Mouse (Mus musculus) stomach, embryonic 15.5 days (tissue): Measurements from ENCODE around the gene Eif1. TPM values are rescaled to one million over a fixed set of nuclear protein-coding genes. Genes with fewer than 3 reads are reported as not detected.
A peak's percentile ranks its signal among the peaks of the same experiment; 100 is the strongest.
"Not testable (repeated sequence)": the region's sequence is repeated elsewhere in the genome, so short reads cannot be mapped to it uniquely, and the experiment has no call there.

ENCODE experiments used
- ATAC-seq: fragments of 200-750 bp; cut with Nextera tagmentation; 2 replicates; pipeline ENCODE4 v1.8.0; 2017; ENCODE audit warnings: low read depth, moderate number of reproducible peaks, moderate TSS enrichment; ENCODE audit not compliant: insufficient read depth, low FRiP score
- H3K27ac ChIP-seq: fragments of 300-500 bp; sonication (generic); 2 replicates; pipeline ENCODE4 v1.5.1; 2015; ENCODE audit warnings: mild to moderate bottlenecking, inconsistent platforms
- H3K27me3 ChIP-seq: fragments of 300-500 bp; sonication (generic); replicated peaks from 2 replicates; pipeline ENCODE4 v1.6.1; 2015; ENCODE audit warnings: inconsistent platforms
- H3K36me3 ChIP-seq: fragments of 300-500 bp; sonication (generic); 2 replicates; pipeline ENCODE4 v1.6.1; 2015; ENCODE audit warnings: inconsistent platforms
- H3K4me1 ChIP-seq: fragments of 300-500 bp; sonication (generic); 2 replicates; pipeline ENCODE4 v1.6.1; 2015; ENCODE audit warnings: inconsistent platforms
- H3K4me2 ChIP-seq: fragments of 300-500 bp; sonication (generic); 2 replicates; pipeline ENCODE4 v1.6.1; 2015; ENCODE audit warnings: mild to moderate bottlenecking, inconsistent platforms
- H3K4me3 ChIP-seq: fragments of 300-500 bp; sonication (generic); replicated peaks from 2 replicates; pipeline ENCODE4 v1.5.1; 2015; ENCODE audit warnings: inconsistent platforms
- H3K9ac ChIP-seq: fragments of 300-500 bp; sonication (generic); 2 replicates; pipeline ENCODE4 v1.6.1; 2015; ENCODE audit warnings: inconsistent platforms
- H3K9me3 ChIP-seq: fragments of 300-500 bp; sonication (generic); 2 replicates; pipeline ENCODE4 v1.6.1; 2016; ENCODE audit warnings: inconsistent platforms
- WGBS: fragments of 180-500 bp; shearing (Covaris S2); methylation state at CpG from one replicate; pipeline ENCODE4 v1.1.7; 2015; 5-methylcytosine and 5-hydroxymethylcytosine counted together
- polyA plus RNA-seq: library from polyadenylated mRNA; unstranded; fragments of >200 nt; fragmentation: Nextera tagmentation; extraction: Ambion mirVana; gene quantifications from 2 replicates; pipeline ENCODE4 v1.2.1, GENCODE M21; 2015

Eif1 gene
- polyA plus RNA-seq, 1 experiment from 2014 or later: 1,651 TPM

DNA sequence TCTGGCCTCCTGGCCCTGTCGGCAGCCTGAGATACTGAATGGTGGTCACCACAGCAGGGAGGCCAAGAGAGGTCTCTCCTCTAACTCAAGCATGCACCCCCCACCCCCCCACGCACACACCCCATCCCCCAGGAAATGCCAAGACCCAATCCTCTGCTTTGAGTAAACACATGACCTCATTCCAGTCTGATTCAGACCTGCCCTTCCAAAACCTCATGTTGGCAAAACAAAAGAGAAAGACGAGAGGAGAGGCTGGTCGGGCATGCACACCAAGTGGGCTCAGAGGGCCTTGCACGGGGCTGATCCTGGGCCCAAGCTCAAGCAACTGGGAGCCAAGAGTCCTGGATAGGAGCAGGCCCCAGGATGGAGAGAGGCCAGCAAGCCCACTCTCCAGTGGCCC is 29.4 kb upstream of the Eif1 start:
- Histone ChIP-seq H3K27me3 (no peaks in the 10 kb centered on the region), H3K9me3 (no peaks in the 10 kb centered on the region), H3K9ac (no peak overlapping the region), H3K36me3 (no peaks in the 10 kb centered on the region), H3K4me3 (no peak overlapping the region), H3K27ac (peak overlapping the region; percentile 93), H3K4me1 (peaks cover 30% of the 10 kb centered on the region), H3K4me2 (no peak overlapping the region)
- 29% methylated on average over 5 of the region's 5 CpGs for WGBS
- no peak for ATAC-seq

DNA sequence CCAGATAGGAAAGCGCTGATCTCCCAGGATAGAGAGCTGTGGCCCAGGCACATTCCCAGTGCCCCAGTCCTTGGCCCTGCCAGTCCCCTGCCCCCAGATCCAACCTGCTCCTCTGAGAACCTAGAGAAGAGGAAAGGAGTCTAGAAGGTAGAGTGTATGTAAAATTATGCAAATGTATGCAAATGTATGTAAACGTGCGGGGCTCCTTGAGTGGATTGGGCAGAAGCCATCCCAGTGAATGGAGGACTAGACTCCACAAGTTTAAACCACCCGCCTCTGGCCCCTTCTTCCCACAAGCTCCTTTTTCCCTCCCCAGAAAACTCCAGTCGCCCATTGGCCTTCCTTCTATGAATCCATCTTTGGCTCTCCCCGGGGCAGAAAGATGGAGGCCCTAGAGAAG is 26.8 kb upstream of the Eif1 start:
- Histone ChIP-seq H3K4me2 (no peak overlapping the region), H3K36me3 (no peaks in the 10 kb centered on the region), H3K9ac (no peak overlapping the region), H3K4me1 (peaks cover 21% of the 10 kb centered on the region), H3K4me3 (no peak overlapping the region), H3K27me3 (no peaks in the 10 kb centered on the region), H3K9me3 (no peaks in the 10 kb centered on the region), H3K27ac (no peak overlapping the region)
- 65% methylated on average over 6 of the region's 6 CpGs for WGBS
- no peak for ATAC-seq

DNA sequence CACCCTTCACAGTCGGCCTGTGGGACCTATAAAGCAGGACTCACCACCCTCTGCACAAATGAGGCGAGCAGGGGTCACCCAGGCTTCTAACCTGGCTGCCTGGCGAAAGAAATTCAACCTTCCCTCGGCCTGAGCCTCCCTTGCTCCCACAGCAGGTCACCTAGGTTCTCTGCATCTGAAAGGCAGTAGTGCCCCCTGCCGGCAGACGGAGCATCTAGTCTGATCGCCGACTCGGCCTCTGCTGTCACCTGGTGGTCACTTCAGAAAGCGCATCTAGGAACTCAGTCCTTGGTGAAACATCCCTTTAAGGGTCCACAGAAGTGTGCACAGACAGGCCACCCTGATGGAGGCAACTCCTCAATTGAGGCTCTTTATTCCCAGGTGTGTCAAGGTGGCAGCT is 24.4 kb upstream of the Eif1 start:
- H3K27me3 ChIP-seq: no peaks in the 10 kb centered on the region
- H3K9ac ChIP-seq: no peak overlapping the region
- H3K9me3 ChIP-seq: no peaks in the 10 kb centered on the region
- H3K4me1 ChIP-seq: peaks cover 11% of the 10 kb centered on the region
- no peaks in the 10 kb centered on the region for H3K36me3 ChIP-seq
- no peak overlapping the region for H3K27ac ChIP-seq
- no peak overlapping the region for H3K4me3 ChIP-seq
- 0 out of 2 replicates have a peak, but pooled peaks have one; percentile 33 for ATAC-seq
- 4% methylated on average over 10 of the region's 10 CpGs for WGBS
- no peak overlapping the region for H3K4me2 ChIP-seq

DNA sequence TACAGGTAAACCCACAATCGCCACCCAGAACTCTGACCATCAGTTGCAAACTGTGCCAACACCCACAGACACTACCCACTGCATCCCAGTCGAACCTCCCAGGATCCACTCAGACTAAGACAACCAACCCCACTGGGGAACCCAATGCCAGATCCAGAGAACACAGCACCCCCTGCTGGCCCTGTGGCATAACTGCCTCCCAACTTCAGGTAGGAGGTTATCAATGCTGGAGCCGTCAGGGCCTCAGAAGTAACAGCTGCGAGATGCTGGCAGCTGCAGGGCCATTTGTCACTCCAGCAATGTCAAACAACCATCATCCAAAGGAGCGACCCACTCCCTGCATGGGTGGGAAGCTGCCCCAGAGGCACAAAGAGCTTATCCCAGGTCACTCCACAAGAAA is 21.9 kb upstream of the Eif1 start:
- no peak overlapping the region; the same call in 1 of the 2 replicates for H3K9ac ChIP-seq
- H3K27ac ChIP-seq: no peak overlapping the region
- no peaks in the 10 kb centered on the region for H3K36me3 ChIP-seq
- H3K4me2 ChIP-seq: peak overlapping the region; percentile 47
- no peaks in the 10 kb centered on the region for H3K27me3 ChIP-seq
- H3K4me1 ChIP-seq: peaks cover 6% of the 10 kb centered on the region; the same call in 1 of the 2 replicates
- 24% methylated on average over 5 of the region's 5 CpGs for WGBS
- ATAC-seq: no peak
- H3K4me3 ChIP-seq: 0 out of 2 replicates have a peak overlapping the region, but pooled peaks have one; percentile 4
- H3K9me3 ChIP-seq: no peaks in the 10 kb centered on the region

DNA sequence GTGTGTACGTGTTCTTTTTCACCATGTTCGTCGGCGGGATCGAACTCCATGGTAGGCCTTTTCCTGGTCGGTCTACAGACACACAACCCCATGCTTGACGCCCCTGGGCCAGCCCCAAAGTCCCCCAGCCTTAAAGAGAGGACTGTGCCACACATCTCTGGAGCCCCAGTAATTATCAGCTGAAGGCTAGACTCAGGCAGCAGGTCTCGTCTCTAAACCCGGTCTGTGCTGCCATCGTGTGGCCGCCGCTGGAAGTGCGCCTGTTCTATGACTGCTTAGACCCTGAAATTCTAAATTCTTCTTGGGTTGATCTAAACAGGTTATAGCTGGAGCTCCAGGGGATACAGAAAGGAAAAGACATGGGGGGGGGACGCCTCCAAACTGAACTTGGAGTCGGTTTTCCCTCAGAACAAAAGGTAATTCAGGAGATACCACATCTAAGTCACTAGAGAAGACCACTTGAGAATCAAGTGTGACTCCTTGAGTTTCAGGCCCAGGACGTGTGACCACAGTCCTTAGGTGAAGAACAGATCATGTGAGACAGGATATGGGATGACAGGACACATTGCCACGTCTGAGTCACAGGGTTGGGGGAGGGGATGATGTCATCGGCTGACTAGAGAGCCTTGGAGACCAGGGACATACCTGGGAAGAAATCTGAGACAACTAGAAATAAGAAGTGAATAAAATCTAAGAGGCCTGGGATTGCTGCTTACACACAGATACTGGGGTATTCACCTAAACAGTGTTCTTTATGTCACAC is 21.2 kb upstream of the Eif1 start:
- no peak overlapping the region; the same call in 1 of the 2 replicates for H3K9ac ChIP-seq

DNA sequence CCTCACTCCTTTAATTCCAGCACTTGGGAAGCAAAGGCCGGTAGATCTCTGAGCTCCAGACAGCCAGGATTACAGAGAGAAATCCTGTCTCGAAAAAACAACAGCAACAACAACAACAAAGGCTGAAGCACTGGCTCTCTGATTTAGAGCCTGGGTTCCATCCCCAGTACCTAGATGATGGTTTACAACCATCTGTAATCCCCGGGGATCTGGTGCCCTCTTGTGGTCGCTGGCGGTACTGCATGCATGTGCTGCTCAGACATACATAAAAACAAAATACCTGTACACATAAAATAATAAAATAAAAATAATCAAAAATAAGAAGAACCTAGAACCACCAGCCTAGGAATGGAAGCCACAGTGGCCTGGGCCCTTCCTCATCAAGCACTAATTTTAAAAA is 19.4 kb upstream of the Eif1 start:
- WGBS: 8% methylated on average over 5 of the region's 5 CpGs
- Histone ChIP-seq H3K27me3 (no peaks in the 10 kb centered on the region), H3K9ac (no peak overlapping the region), H3K36me3 (no peaks in the 10 kb centered on the region), H3K4me3 (no peak overlapping the region), H3K27ac (no peak overlapping the region), H3K4me2 (no peak overlapping the region), H3K9me3 (no peaks in the 10 kb centered on the region), H3K4me1 (peaks cover 6% of the 10 kb centered on the region; the same call in 1 of the 2 replicates)
- no peak for ATAC-seq

More for the DNA sequence above, 21.2 kb upstream of the Eif1 start:
- Histone ChIP-seq H3K9me3 (no peaks in the 10 kb centered on the region), H3K4me2 (peak overlapping the region; percentile 47), H3K27me3 (no peaks in the 10 kb centered on the region), H3K36me3 (no peaks in the 10 kb centered on the region), H3K4me1 (peaks cover 6% of the 10 kb centered on the region; the same call in 1 of the 2 replicates), H3K4me3 (0 out of 2 replicates have a peak overlapping the region, but pooled peaks have one; percentile 4), H3K27ac (no peak overlapping the region)
- WGBS: 18% methylated on average over 18 of the region's 18 CpGs
- no peak for ATAC-seq

GRCm38 (mm10) chr11:100301292-100301691 is 18.4 kb upstream of the Eif1 start:
- peaks cover 6% of the 10 kb centered on the region; the same call in 1 of the 2 replicates for H3K4me1 ChIP-seq
- H3K27me3 ChIP-seq: no peaks in the 10 kb centered on the region
- H3K36me3 ChIP-seq: no peaks in the 10 kb centered on the region
- H3K9ac ChIP-seq: no peak overlapping the region
- H3K9me3 ChIP-seq: no peaks in the 10 kb centered on the region
- H3K4me3 ChIP-seq: no peak overlapping the region
- whole genome bisulfite sequencing: 80% methylated on average over 5 of the region's 5 CpGs
- no peak for ATAC-seq
- H3K27ac ChIP-seq: no peak overlapping the region
- no peak overlapping the region for H3K4me2 ChIP-seq

- no peak for ATAC-seq
- H3K27me3 ChIP-seq: no peaks in the 10 kb centered on the region
- H3K4me2 ChIP-seq: no peak overlapping the region
- H3K9me3 ChIP-seq: no peaks in the 10 kb centered on the region
- H3K4me1 ChIP-seq: no peaks in the 10 kb centered on the region
- no peak overlapping the region for H3K9ac ChIP-seq
- WGBS: 81% methylated on average over 5 of the region's 5 CpGs
- no peak overlapping the region for H3K4me3 ChIP-seq
- no peak overlapping the region for H3K27ac ChIP-seq
- no peaks in the 10 kb centered on the region for H3K36me3 ChIP-seq
Observed at GRCm38 (mm10) chr11:100307900-100308299, 11.8 kb upstream of the Eif1 start.

DNA sequence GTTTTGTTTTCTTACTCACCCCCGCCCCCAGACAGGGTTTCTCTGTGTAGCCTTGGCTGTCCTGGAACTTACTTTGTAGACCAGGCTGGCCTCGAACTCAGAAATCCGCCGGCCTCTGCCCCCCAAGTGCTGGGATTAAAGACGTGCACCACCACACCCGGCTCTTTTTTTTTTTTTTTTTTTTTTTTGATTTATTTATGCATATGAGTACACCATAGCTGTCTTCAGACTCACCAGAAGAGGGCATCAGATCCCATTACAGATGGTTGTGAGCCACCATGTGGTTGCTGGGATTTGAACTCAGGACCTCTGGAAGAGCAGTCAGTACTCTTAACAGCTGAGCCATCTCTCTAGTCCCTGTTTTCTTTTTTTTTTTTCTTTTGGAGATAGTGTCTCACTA is 11.0 kb upstream of the Eif1 start:
- not testable (repeated sequence) for H3K9ac ChIP-seq, H3K27ac ChIP-seq, H3K4me3 ChIP-seq, H3K27me3 ChIP-seq, H3K4me1 ChIP-seq, H3K9me3 ChIP-seq, ATAC-seq, H3K4me2 ChIP-seq, H3K36me3 ChIP-seq
- 79% methylated on average over 6 of the region's 6 CpGs for WGBS

DNA sequence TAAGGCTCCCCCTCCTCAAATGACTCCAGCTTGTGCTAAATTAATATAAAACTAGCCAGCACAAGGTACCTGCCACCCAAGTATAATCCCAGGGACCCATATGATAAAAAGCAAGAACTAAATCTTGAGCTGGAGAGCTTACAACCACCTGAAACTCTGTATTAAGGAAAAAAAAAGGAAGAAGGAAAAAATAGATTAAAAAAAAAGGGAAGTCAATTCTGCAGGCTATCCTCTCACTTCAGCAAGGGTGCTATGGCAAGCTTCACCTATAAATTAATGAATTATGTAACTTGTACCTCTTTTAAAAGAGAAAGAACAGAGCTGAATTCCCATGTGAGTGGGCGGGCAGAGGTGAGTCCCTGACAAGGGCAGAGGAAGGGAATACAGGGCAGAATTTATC is 8.0 kb upstream of the Eif1 start:
- no peaks in the 10 kb centered on the region for H3K9me3 ChIP-seq
- H3K4me2 ChIP-seq: no peak overlapping the region
- WGBS: 55% methylated on average over 1 of the region's 1 CpGs
- no peaks in the 10 kb centered on the region for H3K4me1 ChIP-seq
- H3K4me3 ChIP-seq: no peak overlapping the region
- H3K27ac ChIP-seq: no peak overlapping the region
- no peaks in the 10 kb centered on the region for H3K27me3 ChIP-seq
- no peak overlapping the region for H3K9ac ChIP-seq
- no peaks in the 10 kb centered on the region for H3K36me3 ChIP-seq
- ATAC-seq: no peak

DNA sequence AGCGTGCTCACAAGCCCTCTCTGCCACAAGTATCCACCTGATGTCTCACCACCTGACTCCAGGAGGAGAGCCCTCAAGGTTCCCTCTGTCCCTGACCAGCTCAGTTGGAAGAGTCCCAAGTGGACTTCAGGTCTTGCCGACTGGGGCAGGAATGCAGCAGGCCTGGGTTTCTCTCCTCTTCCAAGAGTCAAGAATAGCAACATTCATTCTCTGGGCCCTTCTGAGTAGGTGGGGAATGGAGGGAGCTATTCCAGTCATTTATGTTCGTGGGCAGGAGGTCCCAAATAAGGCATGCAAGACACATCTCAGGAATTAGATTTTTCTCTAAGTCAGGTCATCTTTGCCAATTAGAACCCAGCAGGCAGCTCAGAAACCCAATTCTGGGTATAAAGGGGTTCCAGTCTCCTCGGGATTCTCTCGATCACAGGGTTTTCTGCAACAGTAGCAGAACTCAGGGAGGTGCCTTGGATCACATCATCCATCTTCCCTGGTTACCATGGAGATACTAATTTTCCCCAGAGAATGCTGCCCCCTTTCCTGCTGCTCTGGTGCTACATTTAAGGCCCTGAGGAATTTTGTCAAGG is 7.5 kb upstream of the Eif1 start:
- no peaks in the 10 kb centered on the region for H3K36me3 ChIP-seq
- H3K9ac ChIP-seq: no peak overlapping the region
- no peaks in the 10 kb centered on the region for H3K4me1 ChIP-seq
- H3K4me3 ChIP-seq: no peak overlapping the region
- no peaks in the 10 kb centered on the region for H3K27me3 ChIP-seq
- H3K9me3 ChIP-seq: no peaks in the 10 kb centered on the region
- H3K27ac ChIP-seq: no peak overlapping the region
- no peak for ATAC-seq
- whole genome bisulfite sequencing: 32% methylated on average over 5 of the region's 5 CpGs
- no peak overlapping the region for H3K4me2 ChIP-seq

- WGBS: 87% methylated on average over 6 of the region's 6 CpGs
- no peaks in the 10 kb centered on the region for H3K4me1 ChIP-seq
- H3K4me2 ChIP-seq: no peak overlapping the region
- H3K9me3 ChIP-seq: no peaks in the 10 kb centered on the region
- H3K9ac ChIP-seq: no peak overlapping the region
- H3K4me3 ChIP-seq: no peak overlapping the region
- no peak for ATAC-seq
- no peaks in the 10 kb centered on the region for H3K27me3 ChIP-seq
- no peak overlapping the region for H3K27ac ChIP-seq
- no peaks in the 10 kb centered on the region for H3K36me3 ChIP-seq
Observed at GRCm38 (mm10) chr11:100313424-100313823, 6.3 kb upstream of the Eif1 start.
